Mouse (Mus musculus) ES-E14 (cell line): Measurements from ENCODE around the gene Actn3. TPM values are rescaled to one million over a fixed set of nuclear protein-coding genes. Genes with fewer than 3 reads are reported as not detected.
"Not testable (repeated sequence)": the region's sequence is repeated elsewhere in the genome, so short reads cannot be mapped to it uniquely, and the experiment has no call there.

Source experiments
- DNase-seq: peaks from one replicate; pipeline ENCODE4 v3.0.0-alpha.2; 2013; ENCODE audit warnings: low read depth, low spot score
- H3K27ac ChIP-seq: 2 replicates; pipeline ENCODE4 v1.5.1; 2012; ENCODE audit warnings: low read depth, mild to moderate bottlenecking, low read length, moderate library complexity, mixed read lengths; ENCODE audit not compliant: poor library complexity, insufficient read depth, severe bottlenecking
- H3K36me3 ChIP-seq: 2 replicates; pipeline ENCODE4 v1.6.1; 2012; ENCODE audit warnings: mild to moderate bottlenecking, low read length, moderate library complexity, mixed read lengths; ENCODE audit not compliant: control insufficient read depth, poor library complexity, insufficient read depth, severe bottlenecking
- H3K4me1 ChIP-seq, 2 experiments: fragments of 150-350 bp in 1 of 2; sonication (generic) in 1 of 2; 2 replicates each; pipeline ENCODE4 v1.6.1; 2012; ENCODE audit warnings: low read length in 2 of 2, mild to moderate bottlenecking in 1 of 2, mixed read lengths in 1 of 2; ENCODE audit not compliant: control insufficient read depth in 2 of 2, insufficient read depth in 2 of 2, poor library complexity in 1 of 2
- H3K4me3 ChIP-seq, 2 experiments: fragments of 150-350 bp in 1 of 2; sonication (generic) in 1 of 2; 2 replicates each; pipeline ENCODE4 v1.5.1; 2012; ENCODE audit warnings: low read length in 2 of 2, low read depth in 1 of 2, mild to moderate bottlenecking in 1 of 2, mixed read lengths in 1 of 2; ENCODE audit not compliant: insufficient read depth in 1 of 2, poor library complexity in 1 of 2, severe bottlenecking in 1 of 2
- H3K9ac ChIP-seq: 2 replicates; pipeline ENCODE4 v1.6.1; 2012; ENCODE audit warnings: low read depth, mild to moderate bottlenecking, low read length, mixed read lengths; ENCODE audit not compliant: poor library complexity, insufficient read depth, severe bottlenecking
- H3K9me3 ChIP-seq: fragments of 150-350 bp; sonication (generic); 2 replicates; pipeline ENCODE4 v1.6.1; 2012; ENCODE audit warnings: low read depth, mild to moderate bottlenecking, low read length; ENCODE audit not compliant: control insufficient read depth, insufficient read depth
- CHD2 ChIP-seq: IDR thresholded peaks from 2 replicates; pipeline ENCODE4 v1.6.1; 2014; ENCODE audit warnings: mild to moderate bottlenecking, low read depth, low read length, inconsistent platforms
- HCFC1 ChIP-seq: IDR thresholded peaks from 2 replicates; pipeline ENCODE4 v1.6.1; 2012; ENCODE audit warnings: low read length, inconsistent platforms, borderline replicate concordance; ENCODE audit not compliant: insufficient read depth
- MAFK ChIP-seq: IDR thresholded peaks from 2 replicates; pipeline ENCODE4 v1.6.1; 2014; ENCODE audit warnings: mild to moderate bottlenecking, low read depth, low read length, inconsistent platforms; ENCODE audit not compliant: insufficient read depth
- ZC3H11A ChIP-seq: IDR thresholded peaks from 2 replicates; pipeline ENCODE4 v1.6.1; 2012; ENCODE audit warnings: low read depth, mild to moderate bottlenecking, inconsistent platforms, low read length, borderline replicate concordance
- ZNF384 ChIP-seq: IDR thresholded peaks from 2 replicates; pipeline ENCODE4 v1.6.1; 2012; ENCODE audit warnings: low read depth, low read length, inconsistent platforms
- in situ Hi-C, 2 experiments: fragments of 600-800 bp; cut with MboI; formaldehyde crosslinking; loops; one replicate each; pipeline ENCODE4 v1.15.1; 2025; ENCODE audit warnings: low sequenced_read_pairs in 2 of 2, inconsistent platforms in 1 of 2; ENCODE audit not compliant: unreplicated experiment in 2 of 2
- total RNA-seq: library from RNA; depleted of rRNA; stranded (reverse); fragments of 300-350 nt; gene quantifications from 2 replicates; pipeline ENCODE4 v1.2.3, GENCODE M21; 2012

Actn3 gene
- total RNA-seq, 1 experiment: 48.4 TPM

GRCm38 (mm10) chr19:4876241-4876640 is 1.5 kb downstream of the Actn3 start:
- Histone ChIP-seq H3K4me3 (no peak overlapping the region), H3K4me1 (peaks cover 2 to 22% of the 10 kb centered on the region in 2 experiments; a peak in 3 of 4 replicates), H3K36me3 (no peaks in the 10 kb centered on the region), H3K9me3 (no peaks in the 10 kb centered on the region), H3K9ac (no peak overlapping the region), H3K27ac (no peak overlapping the region)
- TF ChIP-seq CHD2: no peak
- TF ChIP-seq HCFC1: no peak
- no peak for TF ChIP-seq MAFK
- TF ChIP-seq ZNF384: no peak
- no peak for TF ChIP-seq ZC3H11A
- in situ Hi-C loops: no loop called here
- no peak for DNase-seq

DNA sequence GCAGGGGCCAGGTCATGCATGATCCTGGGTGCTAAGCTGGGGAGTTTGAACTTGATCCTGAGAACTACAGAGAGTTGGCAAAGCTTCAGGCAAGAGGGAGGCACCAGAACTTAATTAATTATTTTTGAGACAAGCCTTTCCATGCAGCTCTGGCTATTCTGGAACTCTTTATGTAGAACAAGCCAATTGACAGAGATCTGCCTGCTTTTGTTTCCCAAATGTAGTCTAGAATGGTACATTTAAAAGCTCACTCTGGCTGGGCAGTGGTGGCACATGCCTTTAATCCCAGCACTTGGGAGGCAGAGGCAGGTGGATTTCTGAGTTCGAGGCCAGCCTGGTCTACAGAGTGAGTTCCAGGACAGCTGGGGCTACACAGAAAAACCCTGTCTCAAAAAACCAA is 3.1 kb downstream of the Actn3 start:
- H3K36me3 ChIP-seq, H3K4me3 ChIP-seq, DNase-seq, H3K27ac ChIP-seq, H3K9ac ChIP-seq, H3K9me3 ChIP-seq, in situ Hi-C loops: not testable (repeated sequence)
- peaks cover 2 to 16% of the 10 kb centered on the region in 2 experiments; a peak in 3 of 4 replicates for H3K4me1 ChIP-seq

GRCm38 (mm10) chr19:4865147-4865546 is 12.6 kb downstream of the Actn3 start:
- DNase-seq: peak; percentile 77
- Histone ChIP-seq H3K9me3 (no peaks in the 10 kb centered on the region), H3K27ac (no peak overlapping the region), H3K4me3 (peak overlapping the region; percentile 4 to 31; a peak in 2 of 4 replicates), H3K9ac (peak overlapping the region; percentile 23; the same call in 1 of the 2 replicates), H3K36me3 (no peaks in the 10 kb centered on the region; the same call in 1 of the 2 replicates), H3K4me1 (peaks cover 2 to 13% of the 10 kb centered on the region in 2 experiments; a peak in 2 of 4 replicates)
- in situ Hi-C loops: no loop called here
- TF ChIP-seq CHD2 (no peak), ZNF384 (no peak), MAFK (no peak), HCFC1 (no peak), ZC3H11A (no peak)

- H3K9ac ChIP-seq: no peak overlapping the region
- H3K4me1 ChIP-seq: peaks cover 2 to 13% of the 10 kb centered on the region in 2 experiments; a peak in 2 of 4 replicates
- H3K36me3 ChIP-seq: no peaks in the 10 kb centered on the region; the same call in 1 of the 2 replicates
- no peaks in the 10 kb centered on the region for H3K9me3 ChIP-seq
- DNase-seq: no peak
- no peak overlapping the region for H3K4me3 ChIP-seq
- TF ChIP-seq ZNF384 (no peak), CHD2 (no peak), HCFC1 (no peak), MAFK (no peak), ZC3H11A (no peak)
- in situ Hi-C loops: no loop called here
- H3K27ac ChIP-seq: no peak overlapping the region
These were observed 14.7 kb downstream of the Actn3 start for GRCm38 (mm10) chr19:4863048-4863447.

DNA sequence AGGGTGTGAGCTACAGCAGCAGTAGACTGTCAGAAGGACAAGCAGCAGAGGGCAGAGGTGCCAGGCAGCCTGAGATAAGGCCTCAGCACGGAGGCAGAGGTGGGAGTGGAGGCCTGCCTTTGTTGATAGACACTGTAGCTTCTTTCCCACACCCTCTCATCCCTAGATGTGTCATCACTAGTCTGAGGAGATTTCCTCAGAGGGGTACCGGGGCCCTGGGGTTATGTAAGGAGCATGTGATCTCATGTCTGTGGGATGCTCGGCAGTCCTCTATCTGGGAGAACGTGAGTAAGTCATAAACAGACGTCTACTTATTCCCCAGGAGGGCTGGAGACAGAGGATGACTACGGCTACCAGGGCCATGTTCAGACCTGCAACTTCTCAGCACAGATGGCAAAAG is 18.6 kb downstream of the Actn3 start:
- in situ Hi-C loops: no loop called here
- Histone ChIP-seq H3K9ac (no peak overlapping the region), H3K36me3 (no peaks in the 10 kb centered on the region; the same call in 1 of the 2 replicates), H3K27ac (no peak overlapping the region), H3K9me3 (no peaks in the 10 kb centered on the region), H3K4me1 (peaks cover 0 to 6% of the 10 kb centered on the region in 2 experiments; a peak in 1 of 4 replicates), H3K4me3 (no peak overlapping the region)
- no peak for DNase-seq
- no peak for TF ChIP-seq ZC3H11A
- TF ChIP-seq MAFK: no peak
- TF ChIP-seq HCFC1: no peak
- TF ChIP-seq CHD2: no peak
- TF ChIP-seq ZNF384: no peak
